Mouse (Mus musculus) central nervous system, embryonic 18 days (tissue): ENCODE results near the gene Dpysl4. TPM values are rescaled to one million over a fixed set of nuclear protein-coding genes. Genes with fewer than 3 reads are reported as not detected.

Experiments
- polyA plus RNA-seq: library from polyadenylated mRNA; depleted of rRNA; stranded (reverse); fragments of >200 nt; gene quantifications from 2 replicates; pipeline ENCODE4 v1.2.3, GENCODE M21; 2012; rRNA removed

Gene Dpysl4
- polyA plus RNA-seq = 141 and 158 TPM in 2 replicates

GRCm38 (mm10) chr7:139085629-139086194 lies at the start of gene Dpysl4:
TSS of gene Dpysl4 (plus strand) at chr7:139086001.

Other genes with a start within 250 kb of the Dpysl4 start
- gene Ppp2r2d, start 239.9 kb upstream of the Dpysl4 start, polyA plus RNA-seq = 87.0 and 92.3 TPM in 2 replicates
- gene Mapk1ip1, start 239.7 kb upstream of the Dpysl4 start, polyA plus RNA-seq = 78.7 and 78.9 TPM in 2 replicates
- 54.0 and 59.0 TPM in 2 replicates for gene Bnip3, start 176.5 kb upstream of the Dpysl4 start, polyA plus RNA-seq
- 27.8 and 29.9 TPM in 2 replicates for gene Jakmip3, start 145.3 kb upstream of the Dpysl4 start, polyA plus RNA-seq
- gene Lrrc27, start 127.0 kb downstream of the Dpysl4 start, polyA plus RNA-seq = 4.9 and 6.7 TPM in 2 replicates
- gene Stk32c, start 127.3 kb downstream of the Dpysl4 start, polyA plus RNA-seq = 57.1 and 59.3 TPM in 2 replicates
- 4.6 and 5.2 TPM in 2 replicates for gene Pwwp2b, start 162.5 kb downstream of the Dpysl4 start, polyA plus RNA-seq